10 mouse cellular contexts compared by ENCODE assay signal in genomic region chr1:72879319-72879634, GRCm38 (mm10). TPM values are rescaled to one million over a fixed set of nuclear protein-coding genes. Genes with fewer than 3 reads are reported as not detected.
DNase-seq lines count a peak whose midpoint lies in the region; ATAC-seq and TF ChIP-seq lines count a peak whose summit lies in the region.
"Had no signal": no experiment of that assay in that cellular context is flagged by ENCODE, and none has a peak within 500 bp of the region (broad histone marks: within the 10 kb centered on the region; RNA-seq: fewer than 3 reads in every experiment).

No protein-coding gene starts in this region.

- DNase-seq in cerebellum, postnatal 14 days: peak; percentile 44 to 51
- no peak for DNase-seq in cerebellum, adult 9-10 months
- DNase-seq in layer of hippocampus, adult 2 months (ENCODE audit: low spot score in 2 of 2): no peak
- no peak for DNase-seq in layer of hippocampus, adult 9-11 months
- no peak for DNase-seq in layer of hippocampus, postnatal 25 days (ENCODE audit: extremely low spot score in 1 of 2, low spot score in 1 of 2)
- no peak for DNase-seq in natural killer cell, adult 2 months (ENCODE audit: low spot score in 2 of 2)

- H3K9me3 ChIP-seq in E14TG2a.4 (ENCODE audit: low read length): no peaks in the 10 kb centered on the region
- H3K9me3 ChIP-seq in intestine, postnatal 0 days (ENCODE audit: control insufficient read depth): no peaks in the 10 kb centered on the region
- H3K9me3 ChIP-seq: hindbrain, embryonic 13.5 days; midbrain, embryonic 13.5 days had no signal

- H3K27me3 ChIP-seq in E14TG2a.4 (ENCODE audit: insufficient read depth, low read length): peaks cover 48% of the 10 kb centered on the region
- H3K27me3 ChIP-seq in intestine, postnatal 0 days (replicated peaks; ENCODE audit: control insufficient read depth, insufficient read depth, low read length): peaks cover 15% of the 10 kb centered on the region; the same call in 1 of the 2 replicates

- H3K4me3 ChIP-seq in layer of hippocampus, adult 2 months: no peak overlapping the region
- H3K4me3 ChIP-seq in E14TG2a.4 (replicated peaks; ENCODE audit: low read length): no peak overlapping the region
- H3K4me3 ChIP-seq in intestine, postnatal 0 days (ENCODE audit: low read depth, low read length): no peak overlapping the region
- H3K4me3 ChIP-seq: hindbrain, embryonic 13.5 days; midbrain, embryonic 13.5 days had no signal

- TF ChIP-seq CTCF in layer of hippocampus, adult 2 months (conservative IDR thresholded peaks at IDR 0.05): peak; percentile 68
- TF ChIP-seq CTCF in E14TG2a.4 (conservative IDR thresholded peaks at IDR 0.05; ENCODE audit: low read length): peak; percentile 56
- TF ChIP-seq CTCF in intestine, postnatal 0 days (IDR thresholded peaks at IDR 0.05; ENCODE audit: low read depth): peak; percentile 62

- no peaks in the 10 kb centered on the region for H3K36me3 ChIP-seq in E14TG2a.4 (ENCODE audit: insufficient read depth, low read length)
- H3K36me3 ChIP-seq in intestine, postnatal 0 days (ENCODE audit: control insufficient read depth, insufficient read depth): no peaks in the 10 kb centered on the region
- H3K36me3 ChIP-seq: hindbrain, embryonic 13.5 days; midbrain, embryonic 13.5 days had no signal

- peaks cover 14% of the 10 kb centered on the region for H3K4me1 ChIP-seq in E14TG2a.4 (replicated peaks; ENCODE audit: low read depth, low read length)
- peaks cover 5% of the 10 kb centered on the region for H3K4me1 ChIP-seq in intestine, postnatal 0 days (replicated peaks; ENCODE audit: control insufficient read depth, insufficient read depth, low read length)

- ATAC-seq in intestine, postnatal 0 days: no peak
- ATAC-seq: midbrain, embryonic 13.5 days had no signal

- no peak overlapping the region for H3K9ac ChIP-seq in intestine, postnatal 0 days (ENCODE audit: low read depth, low read length)
- H3K9ac ChIP-seq: hindbrain, embryonic 13.5 days; midbrain, embryonic 13.5 days had no signal

- H3K27ac ChIP-seq in layer of hippocampus, adult 2 months: no peak overlapping the region
- H3K27ac ChIP-seq in intestine, postnatal 0 days (ENCODE audit: low read depth, low read length): no peak overlapping the region
- H3K27ac ChIP-seq: hindbrain, embryonic 13.5 days; midbrain, embryonic 13.5 days had no signal

- 62% methylated on average over 4 of the region's 4 CpGs for WGBS in intestine, postnatal 0 days

- H3K4me2 ChIP-seq in intestine, postnatal 0 days (replicated peaks; ENCODE audit: low read depth): no peak overlapping the region
- H3K4me2 ChIP-seq: hindbrain, embryonic 13.5 days had no signal

RNA-seq across cellular contexts. Expression of gene Igfbp5, which starts 4.6 kb away (rescaled TPM):
- total RNA-seq in layer of hippocampus, adult 2 months (2021): 10 to 100 TPM; 72.5 to 79.3 TPM
- polyA plus RNA-seq in intestine, postnatal 0 days (2015; fragmentation: Nextera tagmentation; extraction: Ambion mirVana): 14.3 and 14.6 TPM in 2 replicates
- 10 to 100 TPM; 69.7 to 72.5 TPM for total RNA-seq in layer of hippocampus, postnatal 25 days (2021)

RNA-seq across cellular contexts. Expression of gene Igfbp2, which starts 55.0 kb away (rescaled TPM):
- total RNA-seq in layer of hippocampus, adult 2 months (2021): 10 to 100 TPM; 43.6 to 44.2 TPM
- polyA plus RNA-seq in intestine, postnatal 0 days (2015; fragmentation: Nextera tagmentation; extraction: Ambion mirVana): 75.6 and 94.0 TPM in 2 replicates
- 10 to 100 TPM; 44.4 to 50.5 TPM for total RNA-seq in layer of hippocampus, postnatal 25 days (2021)

Comparison
In these comparisons a context has a peak if more than half of its experiments do, and no peak if none do; other contexts are left out.
1. DNase-seq: peak in cerebellum, postnatal 14 days (2 of 2); none in cerebellum, adult 9-10 months (single experiment), layer of hippocampus, adult 2 months (0 of 2), layer of hippocampus, adult 9-11 months (single experiment), layer of hippocampus, postnatal 25 days (0 of 2) and natural killer cell, adult 2 months (0 of 2).
2. Peak in every context shown above with its lines, with median percentiles within 50 percentile points of each other: CTCF ChIP-seq.